Mouse (Mus musculus) liver, postnatal 0 days (tissue): ENCODE measurements at regions not wholly inside any gene's neighbourhood (a gene's known extent, or its start where the extent isn't known, plus 50 kb on each side); places are given as distances from the start of the nearest gene placed in this dataset.

ENCODE experiments used
- CTCF ChIP-seq: sonication (generic); IDR thresholded peaks from 2 replicates; pipeline ENCODE4 v1.5.1; 2016; ENCODE audit warnings: antibody characterized with exemption, low read depth
- EP300 ChIP-seq: IDR thresholded peaks from 2 replicates; pipeline ENCODE4 v1.6.1; 2016; ENCODE audit warnings: antibody characterized with exemption, low read depth, mild to moderate bottlenecking

DNA sequence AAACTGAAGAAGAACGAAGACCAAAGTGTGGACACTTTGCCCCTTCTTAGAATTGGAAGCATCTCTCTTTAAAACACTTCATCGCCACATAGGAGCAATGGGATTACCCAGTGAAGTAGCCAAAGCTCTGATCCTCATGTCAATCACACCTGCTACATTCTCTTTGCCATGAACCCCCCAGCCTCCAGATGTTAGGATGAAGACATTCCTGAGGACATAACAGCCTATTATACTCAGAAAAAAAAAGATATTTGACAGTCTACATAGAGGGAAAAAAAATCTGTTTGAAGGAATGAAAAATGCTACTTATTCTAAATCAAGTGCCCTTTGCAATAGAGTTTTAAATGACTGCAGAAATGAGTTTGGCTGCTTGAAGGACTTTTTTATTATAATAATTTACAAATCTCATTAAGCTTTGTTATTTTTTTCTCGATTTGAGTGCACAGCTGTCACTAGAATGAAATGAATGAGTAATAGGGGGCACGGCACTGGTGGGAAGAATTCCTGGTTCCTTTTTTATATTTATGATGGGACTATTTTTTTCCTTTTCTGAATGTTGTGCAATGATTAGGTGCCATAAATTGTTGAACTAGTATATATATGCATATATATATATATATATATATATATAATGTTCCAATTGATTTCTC is 618.8 kb downstream of the Rapgef2 start:
- TF ChIP-seq CTCF: no peak
- TF ChIP-seq EP300: no peak
